Mouse (Mus musculus): ENCODE results near the gene Gm3839. TPM values are rescaled to one million over a fixed set of nuclear protein-coding genes. Genes with fewer than 3 reads are reported as not detected.

The Gm3839 gene
- polyA plus RNA-seq, 2 experiments, result 0.40 to 1.1 TPM

DNA sequence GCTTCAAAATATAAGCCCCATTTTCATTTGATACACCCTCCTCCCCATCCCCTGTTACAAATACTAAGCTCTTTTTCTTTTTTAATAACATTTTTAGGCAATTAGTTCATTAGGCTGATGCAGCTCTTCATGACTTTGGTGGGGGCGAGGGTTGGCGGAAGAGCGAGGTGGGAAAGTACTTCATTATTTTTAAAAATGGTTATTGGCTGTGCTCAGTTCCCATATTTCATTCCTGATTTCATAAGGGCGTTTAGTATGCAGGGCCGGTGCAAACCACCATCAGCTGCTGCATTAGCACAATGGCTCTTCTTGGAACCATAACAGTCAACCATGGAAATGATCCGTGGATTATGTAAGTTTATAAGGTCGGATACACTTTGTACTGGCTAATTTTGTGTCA, 124.4 kb downstream of the Gm3839 start:
- ATAC-seq (ENCODE audit: insufficient read depth) (no peak), DNase-seq (ENCODE audit: low read depth in 3 of 3, low spot score in 3 of 3) (no peak)
- no peaks in the 10 kb centered on the region for H3K36me3 ChIP-seq (replicated peaks; ENCODE audit: control insufficient read depth, insufficient read depth, low read depth)
- H3K9ac ChIP-seq (replicated peaks), result no peak overlapping the region
- TF ChIP-seq CTCF (IDR thresholded peaks at IDR 0.05; ENCODE audit: low read depth) (no peak), EP300 (IDR thresholded peaks at IDR 0.05; ENCODE audit: low read depth) (no peak)
- no peaks in the 10 kb centered on the region for H3K27me3 ChIP-seq (ENCODE audit: control insufficient read depth, insufficient read depth, low read length)
- no peak overlapping the region for H3K4me2 ChIP-seq (ENCODE audit: low read depth)
- H3K4me1 ChIP-seq (replicated peaks; ENCODE audit: control insufficient read depth in 2 of 2, insufficient read depth in 2 of 2, low read length in 1 of 2), result no peaks in the 10 kb centered on the region
- 62% methylated on average over 7 of the region's 7 CpGs for WGBS (ENCODE audit: insufficient replicate concordance)
- H3K27ac ChIP-seq, result no peak overlapping the region
- no peaks in the 10 kb centered on the region for H3K9me3 ChIP-seq (ENCODE audit: control insufficient read depth, low read length)
- no peak overlapping the region for H3K4me3 ChIP-seq (ENCODE audit: insufficient read depth in 1 of 2, low read depth in 2 of 2, low read length in 2 of 2)

Small RNA genes within 50 kb of the gene (microRNA-seq; reads per million reads assigned to microRNA genes)
- not detected for gene Mir5124b

Other genes with a start within 250 kb of the Gm3839 start
- 1.3 and 1.4 TPM in 2 replicates for gene Fhit, start 194.7 kb downstream of the Gm3839 start, polyA plus RNA-seq (2012; rRNA removed)
- 1.9 and 2.4 TPM in 2 replicates for gene Fhit, start 194.7 kb downstream of the Gm3839 start, polyA plus RNA-seq (2014; fragmentation: Nextera tagmentation; extraction: Ambion mirVana)
- gene Ptprg, start 196.8 kb upstream of the Gm3839 start, polyA plus RNA-seq (2012; rRNA removed), result 0.69 and 0.75 TPM in 2 replicates
- gene Ptprg, start 196.8 kb upstream of the Gm3839 start, polyA plus RNA-seq (2014; fragmentation: Nextera tagmentation; extraction: Ambion mirVana), result 0.99 and 1.4 TPM in 2 replicates